Mouse (Mus musculus) lung, embryonic 15.5 days (tissue): Measurements from ENCODE around the gene 4930579F01Rik. TPM values are rescaled to one million over a fixed set of nuclear protein-coding genes. Genes with fewer than 3 reads are reported as not detected.

ENCODE experiments used
- ATAC-seq: fragments of 200-750 bp; cut with Nextera tagmentation; 2 replicates; pipeline ENCODE4 v1.8.0; 2017; ENCODE audit warnings: moderate number of reproducible peaks, borderline replicate concordance; ENCODE audit not compliant: low FRiP score, low TSS enrichment; ENCODE audit errors: extremely low read depth
- H3K27ac ChIP-seq: fragments of 300-500 bp; sonication (generic); 2 replicates; pipeline ENCODE4 v1.5.1; 2015; ENCODE audit warnings: moderate library complexity, mild to moderate bottlenecking, inconsistent platforms
- H3K27me3 ChIP-seq: fragments of 300-500 bp; sonication (generic); 2 replicates; pipeline ENCODE4 v1.6.1; 2015; ENCODE audit warnings: inconsistent platforms
- H3K36me3 ChIP-seq: fragments of 300-500 bp; sonication (generic); 2 replicates; pipeline ENCODE4 v1.6.1; 2015; ENCODE audit warnings: inconsistent platforms
- H3K4me1 ChIP-seq: fragments of 300-500 bp; sonication (generic); 2 replicates; pipeline ENCODE4 v1.6.1; 2015; ENCODE audit warnings: inconsistent platforms
- H3K4me2 ChIP-seq: fragments of 300-500 bp; sonication (generic); 2 replicates; pipeline ENCODE4 v1.6.1; 2015; ENCODE audit warnings: inconsistent platforms, mild to moderate bottlenecking, moderate library complexity
- H3K4me3 ChIP-seq: fragments of 300-500 bp; sonication (generic); 2 replicates; pipeline ENCODE4 v1.5.1; 2015; ENCODE audit warnings: mild to moderate bottlenecking, inconsistent platforms
- H3K9ac ChIP-seq: fragments of 300-500 bp; sonication (generic); 2 replicates; pipeline ENCODE4 v1.6.1; 2015; ENCODE audit warnings: inconsistent platforms
- H3K9me3 ChIP-seq: fragments of 300-500 bp; sonication (generic); 2 replicates; pipeline ENCODE4 v1.6.1; 2016; ENCODE audit warnings: inconsistent platforms
- WGBS: fragments of 180-500 bp; shearing (Covaris S2); methylation state at CpG from one replicate; pipeline ENCODE4 v1.1.7; 2015; 5-methylcytosine and 5-hydroxymethylcytosine counted together
- polyA plus RNA-seq: library from polyadenylated mRNA; unstranded; fragments of >200 nt; fragmentation: Nextera tagmentation; extraction: Ambion mirVana; gene quantifications from 2 replicates; pipeline ENCODE4 v1.2.1, GENCODE M21; 2015

Gene 4930579F01Rik
- polyA plus RNA-seq, 1 experiment from 2014 or later = 0.21 TPM

DNA sequence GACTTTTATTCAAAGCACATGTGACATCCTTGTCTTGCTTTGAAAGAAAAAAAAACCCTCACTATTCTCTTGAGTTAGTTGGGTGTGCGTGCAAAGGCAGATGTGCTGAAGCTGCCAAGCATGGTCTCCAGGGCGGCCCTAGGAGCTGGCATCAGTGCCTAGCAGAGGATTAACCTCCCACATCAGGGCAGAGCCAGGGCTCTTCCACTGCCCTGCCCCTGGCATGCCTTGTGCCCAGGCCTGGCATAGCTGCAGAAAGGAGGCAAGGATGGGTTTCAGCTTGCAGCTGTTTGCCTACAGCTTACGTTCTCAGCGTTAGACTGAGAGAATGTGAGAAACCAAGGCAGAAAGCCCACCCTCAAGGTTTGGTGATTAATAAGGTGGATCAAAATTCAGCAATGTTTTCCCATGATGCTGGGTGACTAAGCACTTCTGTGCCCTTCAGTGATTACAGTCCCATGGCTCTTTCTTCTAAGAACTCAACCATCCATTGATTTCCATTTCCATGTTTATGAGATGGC lies 18.9 kb upstream of the 4930579F01Rik start:
- 90% methylated on average over 4 of the region's 4 CpGs for WGBS

GRCm38 (mm10) chr3:138210432-138211075 lies 16.9 kb upstream of the 4930579F01Rik start:
- no peaks in the 10 kb centered on the region for H3K9me3 ChIP-seq
- H3K4me3 ChIP-seq = no peak overlapping the region
- peaks cover 4% of the 10 kb centered on the region; the same call in 1 of the 2 replicates for H3K4me1 ChIP-seq
- WGBS = 71% methylated on average over 5 of the region's 5 CpGs
- H3K36me3 ChIP-seq = no peaks in the 10 kb centered on the region
- ATAC-seq = no peak
- H3K27me3 ChIP-seq = no peaks in the 10 kb centered on the region
- no peak overlapping the region for H3K27ac ChIP-seq
- H3K4me2 ChIP-seq = no peak overlapping the region
- no peak overlapping the region for H3K9ac ChIP-seq

More for the DNA sequence above, 18.9 kb upstream of the 4930579F01Rik start:
- ATAC-seq = no peak
- H3K27ac ChIP-seq = no peak overlapping the region
- H3K4me2 ChIP-seq = no peak overlapping the region
- H3K9ac ChIP-seq = no peak overlapping the region
- no peaks in the 10 kb centered on the region for H3K9me3 ChIP-seq
- H3K4me1 ChIP-seq = peaks cover 5% of the 10 kb centered on the region; the same call in 1 of the 2 replicates
- no peaks in the 10 kb centered on the region for H3K36me3 ChIP-seq
- no peak overlapping the region for H3K4me3 ChIP-seq
- H3K27me3 ChIP-seq = no peaks in the 10 kb centered on the region

GRCm38 (mm10) chr3:138208821-138209220 lies 15.2 kb upstream of the 4930579F01Rik start:
- no peak overlapping the region for H3K4me3 ChIP-seq
- H3K27me3 ChIP-seq = no peaks in the 10 kb centered on the region
- 87% methylated on average over 3 of the region's 3 CpGs for WGBS

DNA sequence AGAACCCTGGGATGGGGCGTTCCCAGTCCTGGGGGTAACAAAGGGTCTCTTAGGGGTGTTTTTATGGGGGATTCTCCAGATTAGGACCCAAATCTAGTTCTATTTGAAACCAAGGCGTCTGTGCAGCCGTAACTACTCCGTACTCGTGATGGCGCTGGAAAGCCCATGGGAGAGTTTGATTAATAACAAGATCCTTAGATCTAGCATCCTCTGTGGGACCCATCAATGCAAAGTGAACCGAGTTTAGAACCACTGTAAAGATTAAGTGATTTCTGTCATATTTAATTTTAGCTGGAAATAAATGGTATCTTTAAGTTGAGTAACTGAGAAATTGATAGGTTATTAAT lies 5.1 kb upstream of the 4930579F01Rik start:
- no peak overlapping the region for H3K4me3 ChIP-seq
- H3K9ac ChIP-seq = no peak overlapping the region
- ATAC-seq = no peak; the same call in 1 of the 2 replicates
- H3K4me2 ChIP-seq = no peak overlapping the region
- no peaks in the 10 kb centered on the region for H3K36me3 ChIP-seq
- no peaks in the 10 kb centered on the region for H3K27me3 ChIP-seq
- WGBS = 71% methylated on average over 7 of the region's 7 CpGs
- H3K9me3 ChIP-seq = no peaks in the 10 kb centered on the region
- 0 out of 2 replicates have a peak overlapping the region, but pooled peaks have one; percentile 1 for H3K27ac ChIP-seq
- H3K4me1 ChIP-seq = peaks cover 4% of the 10 kb centered on the region; the same call in 1 of the 2 replicates

More at GRCm38 (mm10) chr3:138208821-138209220, 15.2 kb upstream of the 4930579F01Rik start:
- no peak for ATAC-seq
- Histone ChIP-seq H3K36me3 (no peaks in the 10 kb centered on the region), H3K9ac (no peak overlapping the region), H3K4me2 (no peak overlapping the region), H3K9me3 (no peaks in the 10 kb centered on the region), H3K4me1 (no peaks in the 10 kb centered on the region), H3K27ac (no peak overlapping the region)

- no peaks in the 10 kb centered on the region for H3K36me3 ChIP-seq
- H3K9me3 ChIP-seq = no peaks in the 10 kb centered on the region
- peak overlapping the region; percentile 9; the same call in 1 of the 2 replicates for H3K4me3 ChIP-seq
- ATAC-seq = peak; percentile 88
- no peak overlapping the region for H3K9ac ChIP-seq
- 0 out of 2 replicates have a peak overlapping the region, but pooled peaks have one; percentile 1 for H3K27ac ChIP-seq
- no peaks in the 10 kb centered on the region for H3K27me3 ChIP-seq
- H3K4me2 ChIP-seq = peak overlapping the region; percentile 44
- WGBS = 23% methylated on average over 20 of the region's 20 CpGs
- peaks cover 4% of the 10 kb centered on the region; the same call in 1 of the 2 replicates for H3K4me1 ChIP-seq
These were observed 4.5 kb upstream of the 4930579F01Rik start for GRCm38 (mm10) chr3:138197973-138198721.

DNA sequence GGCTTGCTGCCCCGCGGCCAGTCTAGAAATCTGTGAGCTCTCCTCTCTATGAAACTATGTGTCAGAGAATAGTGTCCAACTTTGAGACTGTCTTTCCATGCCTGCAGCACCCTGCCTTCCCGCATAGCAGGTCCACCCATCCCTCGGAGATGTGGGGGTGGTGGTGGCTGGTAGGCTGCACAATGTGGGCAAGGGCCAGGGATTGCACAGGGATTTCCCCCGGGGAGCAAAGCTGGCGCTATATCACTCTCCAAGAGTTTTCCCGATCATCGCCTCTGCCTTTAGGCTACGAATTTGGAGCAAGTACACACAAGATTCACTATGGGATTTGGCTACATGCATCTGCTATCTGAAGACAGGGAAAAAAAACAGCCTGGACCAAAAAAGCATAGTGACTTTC lies 3.9 kb upstream of the 4930579F01Rik start:
- ATAC-seq = no peak; the same call in 1 of the 2 replicates
- no peaks in the 10 kb centered on the region for H3K9me3 ChIP-seq

DNA sequence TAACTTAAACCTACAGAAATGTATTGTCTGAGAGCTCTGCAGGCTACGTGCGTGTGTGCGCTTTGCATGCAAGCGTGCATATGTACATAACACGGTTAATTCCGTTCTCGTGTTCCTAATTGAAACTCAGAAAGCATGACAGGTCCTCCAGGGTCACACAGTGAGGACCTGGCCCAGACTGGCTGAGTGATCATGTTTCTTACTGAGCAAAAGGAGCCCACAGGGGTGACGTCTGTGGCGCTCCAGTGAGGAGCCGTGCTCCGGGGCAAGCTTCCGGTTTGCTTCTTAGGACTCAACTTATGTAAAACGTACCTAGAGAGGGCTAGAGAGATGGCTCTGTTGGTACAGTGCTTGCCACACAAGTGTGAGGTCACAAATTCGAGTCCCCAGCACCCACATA lies 3.5 kb upstream of the 4930579F01Rik start:
- Histone ChIP-seq H3K4me1 (peaks cover 4% of the 10 kb centered on the region; the same call in 1 of the 2 replicates), H3K4me3 (no peak overlapping the region), H3K27me3 (no peaks in the 10 kb centered on the region), H3K27ac (no peak overlapping the region), H3K9me3 (no peaks in the 10 kb centered on the region), H3K9ac (no peak overlapping the region), H3K4me2 (no peak overlapping the region), H3K36me3 (no peaks in the 10 kb centered on the region)
- ATAC-seq = no peak
- 88% methylated on average over 14 of the region's 14 CpGs for WGBS

More for the DNA sequence above, 3.9 kb upstream of the 4930579F01Rik start:
- Histone ChIP-seq H3K36me3 (no peaks in the 10 kb centered on the region), H3K9ac (no peak overlapping the region), H3K27me3 (no peaks in the 10 kb centered on the region), H3K4me1 (peaks cover 4% of the 10 kb centered on the region; the same call in 1 of the 2 replicates), H3K4me2 (no peak overlapping the region; the same call in 1 of the 2 replicates), H3K4me3 (no peak overlapping the region), H3K27ac (no peak overlapping the region)
- WGBS = 56% methylated on average over 9 of the region's 9 CpGs

GRCm38 (mm10) chr3:138192260-138192659 lies 1.4 kb downstream of the 4930579F01Rik start:
- H3K4me1 ChIP-seq = no peaks in the 10 kb centered on the region
- H3K27ac ChIP-seq = no peak overlapping the region
- no peak overlapping the region for H3K4me2 ChIP-seq
- H3K27me3 ChIP-seq = no peaks in the 10 kb centered on the region
- H3K9me3 ChIP-seq = no peaks in the 10 kb centered on the region
- ATAC-seq = no peak
- WGBS = 54% methylated on average over 7 of the region's 7 CpGs
- no peak overlapping the region for H3K4me3 ChIP-seq
- H3K9ac ChIP-seq = no peak overlapping the region
- H3K36me3 ChIP-seq = no peaks in the 10 kb centered on the region

DNA sequence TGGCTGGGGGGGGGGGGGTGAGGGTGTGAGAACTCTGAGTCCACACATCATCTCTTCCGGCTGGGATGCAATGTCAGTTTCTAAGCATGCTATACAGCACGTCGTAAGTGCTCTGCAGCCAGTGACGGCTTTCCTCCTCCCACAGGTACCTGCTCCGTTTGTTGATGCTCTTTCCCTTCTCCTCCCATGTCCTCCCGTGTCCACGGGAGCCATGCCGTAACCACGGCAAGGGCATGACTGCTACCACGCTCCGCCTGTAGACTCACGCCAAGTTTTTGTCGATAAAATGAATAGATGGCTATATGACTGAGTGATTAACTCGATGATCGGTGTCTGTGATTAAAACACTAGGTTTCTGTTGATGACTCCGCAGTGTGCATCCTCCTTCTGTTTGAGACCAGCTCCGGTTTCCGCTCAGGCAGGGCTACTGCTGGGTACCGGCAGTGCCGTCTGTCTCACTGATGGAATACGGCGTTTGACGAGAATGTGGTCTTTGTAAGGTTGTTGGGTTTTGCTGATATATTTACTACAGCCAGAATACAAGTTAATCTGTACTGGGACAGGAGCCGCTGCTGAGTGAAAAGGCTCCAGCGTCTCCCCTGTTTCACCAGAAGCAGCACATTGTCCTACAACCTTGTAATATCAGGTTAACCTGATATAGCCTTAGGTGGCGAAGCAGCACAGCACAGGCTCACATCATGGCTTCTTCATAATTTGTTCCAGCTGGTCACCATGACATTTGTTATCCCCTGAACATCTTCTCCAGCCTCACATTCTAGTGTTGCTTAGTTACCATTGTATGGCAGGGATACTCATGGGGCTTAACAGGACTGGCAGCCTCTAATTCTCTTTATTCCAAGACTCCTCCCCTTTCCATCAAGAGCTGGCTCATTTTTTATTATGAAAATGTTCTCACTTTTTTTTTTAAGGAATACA lies 7.4 kb downstream of the 4930579F01Rik start:
- WGBS = 88% methylated on average over 26 of the region's 26 CpGs
- Histone ChIP-seq H3K4me2 (no peak overlapping the region), H3K9ac (no peak overlapping the region), H3K27me3 (no peaks in the 10 kb centered on the region), H3K4me1 (no peaks in the 10 kb centered on the region), H3K9me3 (no peaks in the 10 kb centered on the region), H3K27ac (no peak overlapping the region), H3K36me3 (no peaks in the 10 kb centered on the region), H3K4me3 (no peak overlapping the region)
- ATAC-seq = no peak

- Histone ChIP-seq H3K4me1 (no peaks in the 10 kb centered on the region), H3K9me3 (no peaks in the 10 kb centered on the region), H3K27ac (no peak overlapping the region), H3K9ac (no peak overlapping the region), H3K36me3 (no peaks in the 10 kb centered on the region), H3K27me3 (no peaks in the 10 kb centered on the region), H3K4me2 (no peak overlapping the region), H3K4me3 (no peak overlapping the region)
- 0 out of 2 replicates have a peak, but pooled peaks have one; percentile 14 for ATAC-seq
- 22% methylated on average over 4 of the region's 4 CpGs for WGBS
These were observed 8.3 kb downstream of the 4930579F01Rik start for GRCm38 (mm10) chr3:138185290-138185689.

- H3K4me2 ChIP-seq = no peak overlapping the region
- H3K9me3 ChIP-seq = no peaks in the 10 kb centered on the region
- H3K4me1 ChIP-seq = no peaks in the 10 kb centered on the region
- no peaks in the 10 kb centered on the region for H3K36me3 ChIP-seq
- H3K4me3 ChIP-seq = no peak overlapping the region
- no peak overlapping the region for H3K9ac ChIP-seq
- 64% methylated on average over 7 of the region's 7 CpGs for WGBS
- H3K27ac ChIP-seq = no peak overlapping the region
- H3K27me3 ChIP-seq = no peaks in the 10 kb centered on the region
- ATAC-seq = no peak
These were observed 10.3 kb downstream of the 4930579F01Rik start for GRCm38 (mm10) chr3:138183371-138183770.
